Mouse (Mus musculus) CH12.LX (cell line): ENCODE data around the gene Plod1. TPM values are rescaled to one million over a fixed set of nuclear protein-coding genes. Genes with fewer than 3 reads are reported as not detected.

ENCODE experiments used
- DNase-seq: peaks from one replicate; pipeline ENCODE4 v3.0.0-alpha.2; 2013; ENCODE audit errors: extremely low read depth
- H3K27ac ChIP-seq: 2 replicates; pipeline ENCODE4 v1.5.1; 2012; ENCODE audit warnings: low read depth, mild to moderate bottlenecking, control low read depth, moderate library complexity; ENCODE audit not compliant: insufficient read depth
- H3K27me3 ChIP-seq: replicated peaks from 2 replicates; pipeline ENCODE3; 2012; ENCODE audit warnings: inconsistent platforms
- H3K36me3 ChIP-seq, 2 experiments: replicated peaks in 1 of 2; 2 replicates each; pipeline versions ENCODE3 to v1.6.1; 2012; ENCODE audit warnings: inconsistent platforms in 1 of 2, low read length in 1 of 2, mild to moderate bottlenecking in 1 of 2, mixed read lengths in 1 of 2, moderate library complexity in 1 of 2; ENCODE audit not compliant: control insufficient read depth in 1 of 2, insufficient read depth in 1 of 2
- H3K4me1 ChIP-seq, 2 experiments: 2 replicates each; pipeline ENCODE4 v1.6.1; 2012; ENCODE audit warnings: inconsistent platforms in 1 of 2, moderate library complexity in 1 of 2; ENCODE audit not compliant: insufficient read depth in 2 of 2, control insufficient read depth in 1 of 2
- H3K4me2 ChIP-seq: 2 replicates; pipeline ENCODE4 v1.6.1; 2012; ENCODE audit warnings: low read depth, mild to moderate bottlenecking, control low read depth; ENCODE audit not compliant: poor library complexity, insufficient read depth, severe bottlenecking
- H3K4me3 ChIP-seq, 3 experiments: fragments of 150-350 bp in 1 of 3; sonication (generic) in 1 of 3; replicated peaks in 1 of 3; 2 replicates each; pipeline versions ENCODE3 to v1.5.1; 2011 to 2012; ENCODE audit warnings: low read depth in 2 of 3, low read length in 2 of 3, mild to moderate bottlenecking in 2 of 3, moderate library complexity in 2 of 3, control low read depth in 1 of 3, improper control_type of control experiment in 1 of 3, inconsistent platforms in 1 of 3, mixed read lengths in 1 of 3; ENCODE audit not compliant: poor library complexity in 1 of 3
- H3K79me2 ChIP-seq: replicated peaks from 2 replicates; pipeline ENCODE4 v1.6.1; 2012; ENCODE audit warnings: mild to moderate bottlenecking, moderate library complexity; ENCODE audit not compliant: control insufficient read depth, poor library complexity, insufficient read depth, severe bottlenecking; ENCODE audit errors: extremely low read depth
- H3K9ac ChIP-seq: 2 replicates; pipeline ENCODE4 v1.6.1; 2012; ENCODE audit warnings: low read depth, mild to moderate bottlenecking, control low read depth, moderate library complexity; ENCODE audit not compliant: insufficient read depth
- H3K9me3 ChIP-seq: replicated peaks from 2 replicates; pipeline ENCODE3; 2012; ENCODE audit warnings: low read length, inconsistent platforms, mixed read lengths
- CHD1 ChIP-seq: IDR thresholded peaks from 2 replicates; pipeline ENCODE4 v1.6.1; 2012; ENCODE audit warnings: low read depth, low read length, improper control_type of control experiment, inconsistent platforms
- E2F4 ChIP-seq: IDR thresholded peaks from 2 replicates; pipeline ENCODE4 v1.6.1; 2011; ENCODE audit warnings: low read depth, low read length, improper control_type of control experiment; ENCODE audit not compliant: insufficient replicate concordance
- ETS1 ChIP-seq: conservative IDR thresholded peaks from 2 replicates; pipeline ENCODE4 v1.6.1; 2012; ENCODE audit warnings: low read depth, mild to moderate bottlenecking, inconsistent platforms, low read length, improper control_type of control experiment, moderate library complexity
- HCFC1 ChIP-seq: IDR thresholded peaks from 2 replicates; pipeline ENCODE4 v1.6.1; 2012; ENCODE audit warnings: low read depth, mild to moderate bottlenecking, inconsistent platforms, low read length, improper control_type of control experiment
- JUND ChIP-seq: conservative IDR thresholded peaks from 2 replicates; pipeline ENCODE4 v1.6.1; 2011; ENCODE audit warnings: low read depth, low read length, improper control_type of control experiment
- KAT2A ChIP-seq: IDR thresholded peaks from 2 replicates; pipeline ENCODE4 v1.6.1; 2012; ENCODE audit warnings: low read length, improper control_type of control experiment, inconsistent platforms; ENCODE audit not compliant: insufficient replicate concordance
- MAFK ChIP-seq: IDR thresholded peaks from 2 replicates; pipeline ENCODE4 v1.6.1; 2011; ENCODE audit warnings: low read length, improper control_type of control experiment; ENCODE audit not compliant: insufficient replicate concordance
- MAX ChIP-seq: IDR thresholded peaks from 2 replicates; pipeline ENCODE4 v1.6.1; 2011; ENCODE audit warnings: low read length, improper control_type of control experiment
- MAZ ChIP-seq: IDR thresholded peaks from 2 replicates; pipeline ENCODE4 v1.6.1; 2012; ENCODE audit warnings: low read depth, mild to moderate bottlenecking, inconsistent platforms, low read length, improper control_type of control experiment, moderate library complexity
- MEF2A ChIP-seq: IDR thresholded peaks from 2 replicates; pipeline ENCODE4 v1.6.1; 2014; ENCODE audit warnings: low read depth, mild to moderate bottlenecking, inconsistent platforms, low read length, improper control_type of control experiment, borderline replicate concordance
- MXI1 ChIP-seq: IDR thresholded peaks from 2 replicates; pipeline ENCODE4 v1.6.1; 2011; ENCODE audit warnings: mild to moderate bottlenecking, low read depth, low read length, improper control_type of control experiment
- MYC ChIP-seq: IDR thresholded peaks from 2 replicates; pipeline ENCODE4 v1.6.1; 2011; ENCODE audit warnings: low read depth, mild to moderate bottlenecking, improper control_type of control experiment, low read length
- NELFE ChIP-seq: IDR thresholded peaks from 2 replicates; pipeline ENCODE4 v1.6.1; 2011; ENCODE audit warnings: low read depth, low read length, improper control_type of control experiment
- NRF1 ChIP-seq: IDR thresholded peaks from 2 replicates; pipeline ENCODE4 v1.6.1; 2014; ENCODE audit warnings: low read depth, mild to moderate bottlenecking, inconsistent platforms, low read length, improper control_type of control experiment, moderate library complexity
- PAX5 ChIP-seq: IDR thresholded peaks from 2 replicates; pipeline ENCODE4 v1.6.1; 2012; ENCODE audit warnings: low read length, inconsistent platforms, mixed read lengths
- RAD21 ChIP-seq: IDR thresholded peaks from 2 replicates; pipeline ENCODE4 v1.6.1; 2011; ENCODE audit warnings: low read depth, mild to moderate bottlenecking, low read length, improper control_type of control experiment, moderate library complexity
- TBP ChIP-seq: conservative IDR thresholded peaks from 2 replicates; pipeline ENCODE4 v1.6.1; 2011; ENCODE audit warnings: low read depth, low read length, improper control_type of control experiment
- dilution Hi-C: fragments of 300-500 bp; cut with MboI; formaldehyde crosslinking; loops from 2 replicates; pipeline ENCODE4 v1.14.3; 2020; ENCODE audit warnings: low sequenced_read_pairs; ENCODE audit not compliant: extremely low pct_unique_long_range_greater_than_20kb, extremely low pct_ligation_motif_present
- in situ Hi-C: fragments of 300-500 bp; cut with MboI; formaldehyde crosslinking; loops from 3 replicates; pipeline ENCODE4 v1.14.3; 2019; ENCODE audit warnings: low sequenced_read_pairs, low pct_ligation_motif_present, low pct_unique_long_range_greater_than_20kb, mixed read lengths
- polyA plus RNA-seq: library from polyadenylated mRNA; unstranded; fragments of >175 nt; gene quantifications from 2 replicates; pipeline ENCODE4 v1.2.1, GENCODE M21; 2012; ENCODE audit warnings: low read depth; ENCODE audit not compliant: insufficient read length
- total RNA-seq, 2 experiments: library from RNA; depleted of rRNA; stranded (reverse); fragments of 300-350 nt in 1 of 2; fragments of >200 nt in 1 of 2; gene quantifications; 2 replicates each; pipeline ENCODE4 v1.2.3; 2012 to 2014

Plod1 gene
- total and polyA plus RNA-seq, 3 experiments: 0.30 to 6.5 (median 1.9) TPM

GRCm38 (mm10) chr4:147976237-147976636 is 39.7 kb upstream of the Plod1 start:
- Histone ChIP-seq H3K9me3 (peaks cover 21% of the 10 kb centered on the region), H3K4me2 (no peak overlapping the region)
- dilution Hi-C loops: no loop called here

GRCm38 (mm10) chr4:147969337-147969736 is 32.8 kb upstream of the Plod1 start:
- H3K27ac ChIP-seq: no peak overlapping the region
- no peak overlapping the region for H3K4me2 ChIP-seq
- no peak for DNase-seq
- dilution Hi-C loops: no loop called here
- in situ Hi-C loops: no loop called here
- H3K79me2 ChIP-seq: no peaks in the 10 kb centered on the region
- no peaks in the 10 kb centered on the region for H3K4me1 ChIP-seq
- H3K9ac ChIP-seq: no peak overlapping the region
- H3K4me3 ChIP-seq: no peak overlapping the region
- no peaks in the 10 kb centered on the region for H3K36me3 ChIP-seq
- peaks cover 67% of the 10 kb centered on the region for H3K27me3 ChIP-seq
- peaks cover 10% of the 10 kb centered on the region for H3K9me3 ChIP-seq
- TF ChIP-seq HCFC1: no peak
- no peak for TF ChIP-seq E2F4
- TF ChIP-seq MYC: no peak
- no peak for TF ChIP-seq PAX5
- TF ChIP-seq MXI1: no peak

More at GRCm38 (mm10) chr4:147976237-147976636, 39.7 kb upstream of the Plod1 start:
- Histone ChIP-seq H3K27ac (no peak overlapping the region), H3K79me2 (no peaks in the 10 kb centered on the region), H3K4me1 (no peaks in the 10 kb centered on the region), H3K9ac (no peak overlapping the region), H3K4me3 (no peak overlapping the region), H3K27me3 (peaks cover 66% of the 10 kb centered on the region), H3K36me3 (no peaks in the 10 kb centered on the region)
- in situ Hi-C loops: no loop called here
- no peak for DNase-seq
- no peak for TF ChIP-seq ETS1
- no peak for TF ChIP-seq NRF1
- no peak for TF ChIP-seq JUND
- TF ChIP-seq MAX: no peak
- TF ChIP-seq MEF2A: no peak
- TF ChIP-seq RAD21: no peak
- no peak for TF ChIP-seq CHD1
- TF ChIP-seq, all 38 proteins: peak for 0

GRCm38 (mm10) chr4:147968816-147969215 is 32.2 kb upstream of the Plod1 start:
- no peak overlapping the region for H3K4me2 ChIP-seq
- H3K9me3 ChIP-seq: peaks cover 6% of the 10 kb centered on the region
- dilution Hi-C loops (no loop called here), in situ Hi-C loops (no loop called here)
- H3K4me1 ChIP-seq: no peaks in the 10 kb centered on the region
- no peak overlapping the region for H3K4me3 ChIP-seq
- no peaks in the 10 kb centered on the region for H3K36me3 ChIP-seq
- no peak for TF ChIP-seq MAZ
- no peak for TF ChIP-seq TBP
- TF ChIP-seq MAX: no peak
- no peak for TF ChIP-seq JUND
- TF ChIP-seq KAT2A: no peak
- no peak for TF ChIP-seq MAFK
- TF ChIP-seq RAD21: no peak
- TF ChIP-seq NELFE: no peak
- no peak for DNase-seq
- no peak overlapping the region for H3K9ac ChIP-seq
- H3K27me3 ChIP-seq: peaks cover 69% of the 10 kb centered on the region
- no peaks in the 10 kb centered on the region for H3K79me2 ChIP-seq
- H3K27ac ChIP-seq: no peak overlapping the region
